ENCODE assay signal across 24 mouse cellular contexts in the genomic region with DNA sequence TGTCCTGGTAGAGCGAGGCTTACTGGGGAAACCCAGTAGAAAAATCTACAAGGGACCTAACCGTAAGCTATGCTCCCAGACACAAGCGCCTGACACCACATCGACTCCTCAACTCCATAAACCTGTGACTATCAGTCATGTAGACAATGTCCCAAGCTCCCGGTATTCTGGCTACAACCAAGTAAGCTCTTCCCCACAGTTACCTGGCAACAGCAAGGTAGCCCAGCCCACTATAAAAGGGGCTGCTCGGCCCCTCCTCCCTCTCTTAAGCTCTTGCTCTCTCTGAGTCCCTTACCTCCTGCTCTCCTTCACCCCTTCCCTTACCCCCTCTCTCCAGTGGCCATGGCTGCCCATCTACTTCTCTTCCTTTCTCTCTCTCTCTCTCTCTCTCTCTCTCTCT.
"Had no signal": no experiment of that assay in that cellular context is flagged by ENCODE, and none has a peak within 500 bp of the region (broad histone marks: within the 10 kb centered on the region; RNA-seq: fewer than 3 reads in every experiment).

No protein-coding gene starts in this region.

- H3K36me3 ChIP-seq: heart, embryonic 12.5 days; hindbrain, embryonic 13.5 days; hindbrain, embryonic 15.5 days; kidney, embryonic 15.5 days; limb, embryonic 10.5 days; limb, embryonic 12.5 days; liver, embryonic 13.5 days; liver, embryonic 15.5 days had no signal

- H3K27ac ChIP-seq: gastrocnemius, adult 2 months; hindbrain, embryonic 13.5 days; hindbrain, embryonic 15.5 days; hindbrain, postnatal 0 days; kidney, embryonic 15.5 days; kidney, postnatal 0 days; left cerebral cortex, adult 2 months; limb, embryonic 10.5 days; limb, embryonic 12.5 days; liver, embryonic 13.5 days; liver, embryonic 15.5 days had no signal

- DNase-seq: gastrocnemius, adult 2 months; gastrocnemius, postnatal 10 days; gastrocnemius, postnatal 25 days; heart, adult 18-20 months; heart, postnatal 10 days; heart, postnatal 36 days; kidney, adult 11 months; kidney, adult 2 months; kidney, adult 9 months; kidney, postnatal 14 days; kidney, postnatal 36 days; liver; liver, embryonic 13.5 days; liver, postnatal 0 days had no signal

- H3K4me1 ChIP-seq: heart, embryonic 12.5 days; hindbrain, embryonic 13.5 days; hindbrain, embryonic 15.5 days; kidney, embryonic 15.5 days; limb, embryonic 10.5 days; limb, embryonic 12.5 days; liver, embryonic 13.5 days; liver, embryonic 15.5 days had no signal

- H3K4me3 ChIP-seq: gastrocnemius, adult 2 months; heart, embryonic 12.5 days; hindbrain, embryonic 13.5 days; hindbrain, embryonic 15.5 days; kidney, embryonic 15.5 days; left cerebral cortex, adult 2 months; limb, embryonic 10.5 days; limb, embryonic 12.5 days; liver, embryonic 13.5 days; liver, embryonic 15.5 days had no signal

- H3K27me3 ChIP-seq: heart, embryonic 12.5 days; hindbrain, embryonic 13.5 days; hindbrain, embryonic 15.5 days; kidney, embryonic 15.5 days; limb, embryonic 12.5 days; liver, embryonic 13.5 days; liver, embryonic 15.5 days had no signal

- H3K9me3 ChIP-seq: heart, embryonic 12.5 days; hindbrain, embryonic 13.5 days; hindbrain, embryonic 15.5 days; kidney, embryonic 15.5 days; limb, embryonic 10.5 days; limb, embryonic 12.5 days; liver, embryonic 13.5 days; liver, embryonic 15.5 days had no signal
